Mouse (Mus musculus) midbrain, postnatal 0 days (tissue): ENCODE measurements at regions not wholly inside any gene's neighbourhood (a gene's known extent, or its start where the extent isn't known, plus 50 kb on each side); places are given as distances from the start of the nearest gene placed in this dataset.

Experiments
- ATAC-seq: fragments of 200-750 bp; cut with Nextera tagmentation; 2 replicates; pipeline ENCODE4 v1.8.0; 2017; ENCODE audit warnings: moderate number of reproducible peaks, mild to moderate bottlenecking, moderate TSS enrichment, moderate library complexity; ENCODE audit not compliant: low FRiP score
- DNase-seq: peaks from one replicate; pipeline ENCODE4 v3.0.0-alpha.2; 2015; ENCODE audit warnings: low spot score
- H3K27ac ChIP-seq: fragments of 300-500 bp; sonication (generic); 2 replicates; pipeline ENCODE4 v1.5.1; 2014; ENCODE audit warnings: low read depth, mild to moderate bottlenecking, low read length, mixed read lengths
- H3K27me3 ChIP-seq: fragments of 300-500 bp; sonication (generic); 2 replicates; pipeline ENCODE4 v1.6.1; 2014; ENCODE audit warnings: low read length, control low read depth, mixed read lengths; ENCODE audit not compliant: insufficient read depth
- H3K36me3 ChIP-seq: fragments of 300-500 bp; sonication (generic); 2 replicates; pipeline ENCODE4 v1.6.1; 2014; ENCODE audit warnings: low read length, control low read depth, mixed read lengths; ENCODE audit not compliant: insufficient read depth
- H3K4me1 ChIP-seq: fragments of 300-500 bp; sonication (generic); 2 replicates; pipeline ENCODE4 v1.6.1; 2014; ENCODE audit warnings: mild to moderate bottlenecking, control low read depth, antibody characterized with exemption, low read length, mixed read lengths; ENCODE audit not compliant: insufficient read depth
- H3K4me2 ChIP-seq: fragments of 300-500 bp; sonication (generic); 2 replicates; pipeline ENCODE4 v1.6.1; 2014; ENCODE audit warnings: low read depth, mild to moderate bottlenecking, low read length, mixed read lengths; ENCODE audit not compliant: poor library complexity, severe bottlenecking
- H3K4me3 ChIP-seq: fragments of 300-500 bp; sonication (generic); 2 replicates; pipeline ENCODE4 v1.5.1; 2014; ENCODE audit warnings: low read depth, mild to moderate bottlenecking, low read length, moderate library complexity
- H3K9ac ChIP-seq: fragments of 300-500 bp; sonication (generic); replicated peaks from 2 replicates; pipeline ENCODE4 v1.6.1; 2014; ENCODE audit warnings: mild to moderate bottlenecking, low read length, moderate library complexity, mixed read lengths; ENCODE audit not compliant: poor library complexity, severe bottlenecking
- H3K9me3 ChIP-seq: fragments of 300-500 bp; sonication (generic); 2 replicates; pipeline ENCODE4 v1.6.1; 2016; ENCODE audit warnings: low read length, control low read depth
- CTCF ChIP-seq: IDR thresholded peaks from 2 replicates; pipeline ENCODE4 v1.5.1; 2016; ENCODE audit warnings: antibody characterized with exemption, mild to moderate bottlenecking
- WGBS: fragments of 180-500 bp; shearing (Covaris S2); extraction: QIAGEN DNeasy Blood & Tissue Kit; methylation state at CpG from one replicate; pipeline ENCODE4 v1.1.7; 2014; 5-methylcytosine and 5-hydroxymethylcytosine counted together

GRCm38 (mm10) chr14:48050460-48050760, 70.2 kb upstream of the Peli2 start:
- no peak overlapping the region for H3K27ac ChIP-seq
- H3K4me1 ChIP-seq, result no peaks in the 10 kb centered on the region
- no peak overlapping the region for H3K4me2 ChIP-seq
- no peak for ATAC-seq
- 95% methylated on average over 2 of the region's 2 CpGs for WGBS
- H3K36me3 ChIP-seq, result no peaks in the 10 kb centered on the region
- no peak overlapping the region for H3K4me3 ChIP-seq
- TF ChIP-seq CTCF, result no peak
- no peaks in the 10 kb centered on the region for H3K9me3 ChIP-seq
- DNase-seq, result no peak
- H3K9ac ChIP-seq, result no peak overlapping the region
- no peaks in the 10 kb centered on the region for H3K27me3 ChIP-seq

GRCm38 (mm10) chr14:48051971-48052370, 68.7 kb upstream of the Peli2 start:
- no peak overlapping the region for H3K9ac ChIP-seq
- H3K36me3 ChIP-seq, result no peaks in the 10 kb centered on the region
- H3K4me2 ChIP-seq, result no peak overlapping the region
- no peaks in the 10 kb centered on the region for H3K4me1 ChIP-seq
- no peak overlapping the region for H3K27ac ChIP-seq
- WGBS, result 47% methylated on average over 3 of the region's 3 CpGs
- no peaks in the 10 kb centered on the region for H3K27me3 ChIP-seq
- DNase-seq, result peak; percentile 21
- ATAC-seq, result no peak
- H3K4me3 ChIP-seq, result no peak overlapping the region
- H3K9me3 ChIP-seq, result no peaks in the 10 kb centered on the region
- no peak for TF ChIP-seq CTCF

- no peak for TF ChIP-seq CTCF
- H3K4me3 ChIP-seq, result no peak overlapping the region
- ATAC-seq, result no peak
- no peak overlapping the region for H3K9ac ChIP-seq
- H3K4me2 ChIP-seq, result no peak overlapping the region
- no peaks in the 10 kb centered on the region for H3K4me1 ChIP-seq
- DNase-seq, result peak; percentile 48
- peak overlapping the region; percentile 9; the same call in 1 of the 2 replicates for H3K27ac ChIP-seq
- no peaks in the 10 kb centered on the region for H3K27me3 ChIP-seq
- no peaks in the 10 kb centered on the region for H3K9me3 ChIP-seq
- no peaks in the 10 kb centered on the region for H3K36me3 ChIP-seq
- 27% methylated on average over 7 of the region's 7 CpGs for WGBS
These were observed 68.2 kb upstream of the Peli2 start for GRCm38 (mm10) chr14:48052405-48052804.

GRCm38 (mm10) chr14:48053151-48053550, 67.5 kb upstream of the Peli2 start:
- WGBS, result 86% methylated on average over 4 of the region's 4 CpGs
- no peak for DNase-seq
- no peak for TF ChIP-seq CTCF
- no peak overlapping the region for H3K4me2 ChIP-seq
- H3K4me3 ChIP-seq, result no peak overlapping the region
- no peaks in the 10 kb centered on the region for H3K36me3 ChIP-seq
- H3K9ac ChIP-seq, result no peak overlapping the region
- no peaks in the 10 kb centered on the region for H3K27me3 ChIP-seq
- 0 out of 2 replicates have a peak overlapping the region, but pooled peaks have one; percentile 9 for H3K27ac ChIP-seq
- H3K4me1 ChIP-seq, result no peaks in the 10 kb centered on the region
- H3K9me3 ChIP-seq, result no peaks in the 10 kb centered on the region
- no peak for ATAC-seq

GRCm38 (mm10) chr14:48054719-48055118, 65.9 kb upstream of the Peli2 start:
- DNase-seq, result no peak
- peak; percentile 45 for TF ChIP-seq CTCF
- Histone ChIP-seq H3K9me3 (no peaks in the 10 kb centered on the region), H3K4me1 (no peaks in the 10 kb centered on the region), H3K36me3 (no peaks in the 10 kb centered on the region), H3K4me2 (no peak overlapping the region), H3K27me3 (no peaks in the 10 kb centered on the region), H3K4me3 (no peak overlapping the region), H3K27ac (no peak overlapping the region), H3K9ac (no peak overlapping the region)
- ATAC-seq, result no peak
- WGBS, result 77% methylated on average over 3 of the region's 3 CpGs

- ATAC-seq (no peak), DNase-seq (no peak)
- WGBS, result 86% methylated on average over 2 of the region's 2 CpGs
- Histone ChIP-seq H3K9me3 (no peaks in the 10 kb centered on the region), H3K4me1 (no peaks in the 10 kb centered on the region), H3K27ac (no peak overlapping the region), H3K4me2 (no peak overlapping the region), H3K36me3 (no peaks in the 10 kb centered on the region), H3K9ac (no peak overlapping the region), H3K27me3 (no peaks in the 10 kb centered on the region), H3K4me3 (no peak overlapping the region)
- no peak for TF ChIP-seq CTCF
These were observed 64.8 kb upstream of the Peli2 start for GRCm38 (mm10) chr14:48055861-48056260.
